Mouse (Mus musculus): ENCODE data around the gene BC025446. TPM values are rescaled to one million over a fixed set of nuclear protein-coding genes. Genes with fewer than 3 reads are reported as not detected.

BC025446 gene
- polyA plus RNA-seq, 1 experiment from 2014 or later = 45.2 TPM

GRCm38 (mm10) chr15:75266626-75267025 is 50.5 kb downstream of the BC025446 start:
- H3K9me3 ChIP-seq (ENCODE audit: control insufficient read depth) = no peaks in the 10 kb centered on the region
- no peak overlapping the region for H3K27ac ChIP-seq (ENCODE audit: low read depth, low read length)
- no peak for TF ChIP-seq CTCF (IDR thresholded peaks at IDR 0.05; ENCODE audit: low read depth)
- no peak overlapping the region for H3K4me2 ChIP-seq (replicated peaks; ENCODE audit: low read depth)
- H3K27me3 ChIP-seq (replicated peaks; ENCODE audit: control insufficient read depth, insufficient read depth, low read length) = no peaks in the 10 kb centered on the region
- no peak overlapping the region for H3K4me3 ChIP-seq (ENCODE audit: low read depth, low read length)
- no peaks in the 10 kb centered on the region for H3K36me3 ChIP-seq (ENCODE audit: control insufficient read depth, insufficient read depth)
- no peak overlapping the region for H3K9ac ChIP-seq (ENCODE audit: low read depth, low read length)
- H3K4me1 ChIP-seq (replicated peaks; ENCODE audit: control insufficient read depth, insufficient read depth, low read length) = 0 out of 2 replicates have a peak, but pooled peaks cover 3% of the 10 kb centered on the region
- no peak for ATAC-seq
- 74% methylated on average over 1 of the region's 1 CpGs for WGBS

GRCm38 (mm10) chr15:75268121-75268520 is 51.9 kb downstream of the BC025446 start, which contains the start of gene Ly6f:
Gene Ly6f, plus strand, starts transcription at chr15:75268421.
- H3K4me2 ChIP-seq (replicated peaks; ENCODE audit: low read depth) = no peak within 1 kb of the TSS
- no peaks in the 10 kb centered on the region for H3K27me3 ChIP-seq (replicated peaks; ENCODE audit: control insufficient read depth, insufficient read depth, low read length)
- TF ChIP-seq CTCF (IDR thresholded peaks at IDR 0.05; ENCODE audit: low read depth) = no peak
- H3K9ac ChIP-seq (ENCODE audit: low read depth, low read length) = no peak within 1 kb of the TSS
- no peak within 1 kb of the TSS for H3K4me3 ChIP-seq (ENCODE audit: low read depth, low read length)
- 0 out of 2 replicates have a peak, but pooled peaks cover 3% of the 10 kb centered on the region for H3K4me1 ChIP-seq (replicated peaks; ENCODE audit: control insufficient read depth, insufficient read depth, low read length)
- no peak within 1 kb of the TSS for H3K27ac ChIP-seq (ENCODE audit: low read depth, low read length)
- no peaks in the 10 kb centered on the region for H3K9me3 ChIP-seq (ENCODE audit: control insufficient read depth)
- no peak for ATAC-seq
- no peaks in the 10 kb centered on the region for H3K36me3 ChIP-seq (ENCODE audit: control insufficient read depth, insufficient read depth)

GRCm38 (mm10) chr15:75268916-75269829 is 53.0 kb downstream of the BC025446 start:
- Histone ChIP-seq H3K27me3 (replicated peaks; ENCODE audit: control insufficient read depth, insufficient read depth, low read length) (no peaks in the 10 kb centered on the region), H3K4me2 (replicated peaks; ENCODE audit: low read depth) (no peak overlapping the region), H3K4me1 (replicated peaks; ENCODE audit: control insufficient read depth, insufficient read depth, low read length) (0 out of 2 replicates have a peak, but pooled peaks cover 3% of the 10 kb centered on the region), H3K9me3 (ENCODE audit: control insufficient read depth) (no peaks in the 10 kb centered on the region), H3K4me3 (ENCODE audit: low read depth, low read length) (no peak overlapping the region), H3K36me3 (ENCODE audit: control insufficient read depth, insufficient read depth) (no peaks in the 10 kb centered on the region), H3K27ac (ENCODE audit: low read depth, low read length) (0 out of 2 replicates have a peak overlapping the region, but pooled peaks have one; percentile 7), H3K9ac (ENCODE audit: low read depth, low read length) (no peak overlapping the region)
- 55% methylated on average over 5 of the region's 5 CpGs for WGBS
- no peak for TF ChIP-seq CTCF (IDR thresholded peaks at IDR 0.05; ENCODE audit: low read depth)
- ATAC-seq = peak; percentile 81

- Histone ChIP-seq H3K27ac (ENCODE audit: low read depth, low read length) (no peak overlapping the region), H3K36me3 (ENCODE audit: control insufficient read depth, insufficient read depth) (no peaks in the 10 kb centered on the region), H3K9ac (ENCODE audit: low read depth, low read length) (no peak overlapping the region), H3K4me1 (replicated peaks; ENCODE audit: control insufficient read depth, insufficient read depth, low read length) (0 out of 2 replicates have a peak, but pooled peaks cover 3% of the 10 kb centered on the region), H3K9me3 (ENCODE audit: control insufficient read depth) (no peaks in the 10 kb centered on the region), H3K4me3 (ENCODE audit: low read depth, low read length) (no peak overlapping the region), H3K4me2 (replicated peaks; ENCODE audit: low read depth) (no peak overlapping the region), H3K27me3 (replicated peaks; ENCODE audit: control insufficient read depth, insufficient read depth, low read length) (no peaks in the 10 kb centered on the region)
- peak; percentile 41; the same call in 1 of the 2 replicates for ATAC-seq
- TF ChIP-seq CTCF (IDR thresholded peaks at IDR 0.05; ENCODE audit: low read depth) = no peak
Observed at GRCm38 (mm10) chr15:75270169-75270568, 54.0 kb downstream of the BC025446 start.

GRCm38 (mm10) chr15:75270691-75271362 is 54.7 kb downstream of the BC025446 start:
- Histone ChIP-seq H3K4me3 (ENCODE audit: low read depth, low read length) (no peak overlapping the region), H3K36me3 (ENCODE audit: control insufficient read depth, insufficient read depth) (no peaks in the 10 kb centered on the region), H3K27me3 (replicated peaks; ENCODE audit: control insufficient read depth, insufficient read depth, low read length) (no peaks in the 10 kb centered on the region), H3K9ac (ENCODE audit: low read depth, low read length) (no peak overlapping the region), H3K27ac (ENCODE audit: low read depth, low read length) (no peak overlapping the region), H3K4me2 (replicated peaks; ENCODE audit: low read depth) (no peak overlapping the region), H3K4me1 (replicated peaks; ENCODE audit: control insufficient read depth, insufficient read depth, low read length) (0 out of 2 replicates have a peak, but pooled peaks cover 3% of the 10 kb centered on the region), H3K9me3 (ENCODE audit: control insufficient read depth) (no peaks in the 10 kb centered on the region)
- TF ChIP-seq CTCF (IDR thresholded peaks at IDR 0.05; ENCODE audit: low read depth) = no peak
- no peak for ATAC-seq
- 74% methylated on average over 3 of the region's 3 CpGs for WGBS

- TF ChIP-seq CTCF (IDR thresholded peaks at IDR 0.05; ENCODE audit: low read depth) = no peak
- Histone ChIP-seq H3K27me3 (replicated peaks; ENCODE audit: control insufficient read depth, insufficient read depth, low read length) (no peaks in the 10 kb centered on the region), H3K4me2 (replicated peaks; ENCODE audit: low read depth) (no peak overlapping the region), H3K4me3 (ENCODE audit: low read depth, low read length) (no peak overlapping the region), H3K27ac (ENCODE audit: low read depth, low read length) (no peak overlapping the region), H3K9me3 (ENCODE audit: control insufficient read depth) (no peaks in the 10 kb centered on the region), H3K9ac (ENCODE audit: low read depth, low read length) (no peak overlapping the region), H3K36me3 (ENCODE audit: control insufficient read depth, insufficient read depth) (no peaks in the 10 kb centered on the region), H3K4me1 (replicated peaks; ENCODE audit: control insufficient read depth, insufficient read depth, low read length) (0 out of 2 replicates have a peak, but pooled peaks cover 3% of the 10 kb centered on the region)
- ATAC-seq = no peak
- 44% methylated on average over 1 of the region's 1 CpGs for WGBS
Observed at GRCm38 (mm10) chr15:75271426-75271825, 55.2 kb downstream of the BC025446 start.
